ENCODE assay signal across 8 mouse cellular contexts in the genomic region with DNA sequence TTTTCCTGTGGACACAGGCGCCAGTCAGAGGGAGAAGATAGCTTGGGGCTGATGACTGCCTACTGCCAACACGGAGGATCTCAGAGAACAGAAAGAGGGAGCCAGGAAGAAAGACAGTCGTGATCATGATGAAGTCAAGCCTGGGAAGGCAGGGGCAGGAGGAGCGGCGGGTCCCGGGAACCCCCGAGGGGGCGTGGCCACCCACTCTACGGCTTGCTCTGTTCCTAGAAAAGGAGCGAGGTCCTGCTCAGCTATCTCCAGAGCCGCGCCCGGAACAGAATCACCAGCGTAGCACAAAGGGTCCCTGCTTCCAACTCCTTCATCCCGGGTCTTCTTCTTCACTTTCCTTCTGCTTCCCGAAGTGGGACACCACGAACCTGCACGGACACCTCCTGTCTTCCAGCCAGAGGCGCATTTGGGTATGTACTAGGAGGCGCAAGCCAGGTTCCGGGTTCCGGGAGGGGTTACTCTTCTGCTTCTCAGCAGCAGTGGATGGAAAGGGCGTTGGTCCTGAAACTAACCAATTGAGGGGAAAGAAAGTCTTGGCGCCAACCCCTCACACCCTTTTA. TPM values are rescaled to one million over a fixed set of nuclear protein-coding genes. Genes with fewer than 3 reads are reported as not detected.
A peak's percentile ranks its signal among the peaks of the same experiment; 100 is the strongest.
DNase-seq lines count a peak whose midpoint lies in the region; ATAC-seq and TF ChIP-seq lines count a peak whose summit lies in the region.

A gene (plus strand): TSS at position 51 of the 569 bp plus-strand sequence.

- ATAC-seq in hindbrain, embryonic 16.5 days: peak; percentile 90
- ATAC-seq in stomach, embryonic 14.5 days (ENCODE audit: insufficient number of reproducible peaks, insufficient read depth, low FRiP score, low read depth): peak; percentile 74; the same call in 1 of the 2 replicates
- ATAC-seq in erythroid progenitor cell, adult 5-6 weeks (replicated peaks; ENCODE audit: low FRiP score, poor library complexity, severe bottlenecking): no peak

- H3K4me2 ChIP-seq in hindbrain, embryonic 16.5 days (ENCODE audit: low read length): peak within 1 kb of the TSS; percentile 86
- H3K4me2 ChIP-seq in stomach, embryonic 14.5 days (replicated peaks; ENCODE audit: low read depth, low read length): peak within 1 kb of the TSS; percentile 72

- H3K27ac ChIP-seq in embryonic fibroblast, embryonic 13.5 days (ENCODE audit: insufficient read depth, low read length): no peak within 1 kb of the TSS
- no peak within 1 kb of the TSS for H3K27ac ChIP-seq in hindbrain, embryonic 16.5 days (ENCODE audit: low read depth, low read length)
- H3K27ac ChIP-seq in stomach, embryonic 14.5 days (ENCODE audit: low read length): no peak within 1 kb of the TSS

- 2% methylated on average over 24 of the region's 24 CpGs for WGBS in hindbrain, embryonic 16.5 days
- WGBS in stomach, embryonic 14.5 days: 1% methylated on average over 24 of the region's 24 CpGs

- peak within 1 kb of the TSS; percentile 84 for H3K4me3 ChIP-seq in embryonic fibroblast, embryonic 13.5 days (ENCODE audit: insufficient read depth, low read length)
- H3K4me3 ChIP-seq in hindbrain, embryonic 16.5 days (ENCODE audit: low read length): peak within 1 kb of the TSS; percentile 62
- peak within 1 kb of the TSS; percentile 92 for H3K4me3 ChIP-seq in megakaryocyte, embryonic 14.5 days (replicated peaks)
- peak within 1 kb of the TSS; percentile 43 for H3K4me3 ChIP-seq in stomach, embryonic 14.5 days (ENCODE audit: low read depth, low read length)

- no peaks in the 10 kb centered on the region for H3K27me3 ChIP-seq in hindbrain, embryonic 16.5 days (replicated peaks; ENCODE audit: control insufficient read depth, insufficient read depth, low read length)
- peaks cover 5% of the 10 kb centered on the region for H3K27me3 ChIP-seq in megakaryocyte, embryonic 14.5 days (replicated peaks)
- no peaks in the 10 kb centered on the region for H3K27me3 ChIP-seq in stomach, embryonic 14.5 days (ENCODE audit: control insufficient read depth, insufficient read depth, low read length)

- TF ChIP-seq POLR2A in embryonic fibroblast, embryonic 13.5 days (IDR thresholded peaks at IDR 0.05; ENCODE audit: low read depth, low read length): peak; percentile 48; the same call in 1 of the 2 replicates

- no peaks in the 10 kb centered on the region for H3K9me3 ChIP-seq in hindbrain, embryonic 16.5 days (ENCODE audit: control insufficient read depth, low read length)
- no peaks in the 10 kb centered on the region for H3K9me3 ChIP-seq in megakaryocyte, embryonic 14.5 days
- H3K9me3 ChIP-seq in stomach, embryonic 14.5 days (ENCODE audit: control insufficient read depth, low read depth, low read length): no peaks in the 10 kb centered on the region

- DNase-seq in layer of hippocampus, postnatal 10 days (ENCODE audit: low spot score in 2 of 2): peak; percentile 9 to 16
- DNase-seq in layer of hippocampus, adult 8-10 months (ENCODE audit: low spot score in 2 of 2): no peak
- peak; percentile 28 for DNase-seq in WW6 (ENCODE audit: low read depth, low spot score)

- H3K36me3 ChIP-seq in hindbrain, embryonic 16.5 days (ENCODE audit: control insufficient read depth, insufficient read depth, low read length): no peaks in the 10 kb centered on the region
- H3K36me3 ChIP-seq in megakaryocyte, embryonic 14.5 days (replicated peaks; ENCODE audit: low read length): no peaks in the 10 kb centered on the region
- no peaks in the 10 kb centered on the region for H3K36me3 ChIP-seq in stomach, embryonic 14.5 days (ENCODE audit: control insufficient read depth, insufficient read depth, low read length)

- H3K4me1 ChIP-seq in embryonic fibroblast, embryonic 13.5 days (ENCODE audit: control insufficient read depth, insufficient read depth, low read length): no peaks in the 10 kb centered on the region
- H3K4me1 ChIP-seq in hindbrain, embryonic 16.5 days (ENCODE audit: control insufficient read depth, insufficient read depth, low read depth, low read length): no peaks in the 10 kb centered on the region
- peaks cover 14% of the 10 kb centered on the region; the same call in 1 of the 2 replicates for H3K4me1 ChIP-seq in megakaryocyte, embryonic 14.5 days
- H3K4me1 ChIP-seq in stomach, embryonic 14.5 days (ENCODE audit: control insufficient read depth, insufficient read depth, low read length): no peaks in the 10 kb centered on the region

- no peak for TF ChIP-seq CTCF in embryonic fibroblast, embryonic 13.5 days (IDR thresholded peaks at IDR 0.05; ENCODE audit: borderline replicate concordance, insufficient read depth, low read length)

- H3K9ac ChIP-seq in hindbrain, embryonic 16.5 days (ENCODE audit: low read depth, low read length): peak within 1 kb of the TSS; percentile 70
- no peak within 1 kb of the TSS for H3K9ac ChIP-seq in stomach, embryonic 14.5 days (replicated peaks; ENCODE audit: low read depth, low read length)

RNA-seq across cellular contexts. Expression of the gene that starts here (rescaled TPM):
- total RNA-seq in layer of hippocampus, postnatal 10 days (2021): under 1 TPM; 0.39 to 0.87 TPM
- total RNA-seq in layer of hippocampus, adult 8-10 months (2022): not detected
- 1.8 and 2.6 TPM in 2 replicates for polyA plus RNA-seq in embryonic fibroblast, embryonic 13.5 days (2011; ENCODE audit: insufficient read length, low read depth, missing spikeins)
- 15.4 and 17.6 TPM in 2 replicates for polyA plus RNA-seq in hindbrain, embryonic 16.5 days (2015; fragmentation: Nextera tagmentation; extraction: Ambion mirVana)
- polyA plus RNA-seq in megakaryocyte, embryonic 14.5 days (2012; ENCODE audit: insufficient read depth, low replicate concordance): not detected in 2 replicates
- 1.6 and 2.1 TPM in 2 replicates for polyA plus RNA-seq in stomach, embryonic 14.5 days (2014; fragmentation: Nextera tagmentation; extraction: Ambion mirVana)
- not detected in 2 replicates for total RNA-seq in erythroid progenitor cell, adult 5-6 weeks (2015; ENCODE audit: low replicate concordance)
- not detected in 2 replicates for total RNA-seq in erythroid progenitor cell, adult 5-6 weeks (2017; ENCODE audit: low replicate concordance)

Comparison
In these comparisons a context has a peak if more than half of its experiments do, and no peak if none do; other contexts are left out.
1. Peak in DNase-seq in layer of hippocampus, postnatal 10 days; RNA of the gene not detected or under 1 TPM.